Mouse (Mus musculus): ENCODE measurements around the gene Ncoa7. TPM values are rescaled to one million over a fixed set of nuclear protein-coding genes. Genes with fewer than 3 reads are reported as not detected.

Gene Ncoa7
- polyA plus RNA-seq (2016; fragmentation: Nextera tagmentation; extraction: Ambion mirVana) = 9.4 and 11.1 TPM in 2 replicates

DNA sequence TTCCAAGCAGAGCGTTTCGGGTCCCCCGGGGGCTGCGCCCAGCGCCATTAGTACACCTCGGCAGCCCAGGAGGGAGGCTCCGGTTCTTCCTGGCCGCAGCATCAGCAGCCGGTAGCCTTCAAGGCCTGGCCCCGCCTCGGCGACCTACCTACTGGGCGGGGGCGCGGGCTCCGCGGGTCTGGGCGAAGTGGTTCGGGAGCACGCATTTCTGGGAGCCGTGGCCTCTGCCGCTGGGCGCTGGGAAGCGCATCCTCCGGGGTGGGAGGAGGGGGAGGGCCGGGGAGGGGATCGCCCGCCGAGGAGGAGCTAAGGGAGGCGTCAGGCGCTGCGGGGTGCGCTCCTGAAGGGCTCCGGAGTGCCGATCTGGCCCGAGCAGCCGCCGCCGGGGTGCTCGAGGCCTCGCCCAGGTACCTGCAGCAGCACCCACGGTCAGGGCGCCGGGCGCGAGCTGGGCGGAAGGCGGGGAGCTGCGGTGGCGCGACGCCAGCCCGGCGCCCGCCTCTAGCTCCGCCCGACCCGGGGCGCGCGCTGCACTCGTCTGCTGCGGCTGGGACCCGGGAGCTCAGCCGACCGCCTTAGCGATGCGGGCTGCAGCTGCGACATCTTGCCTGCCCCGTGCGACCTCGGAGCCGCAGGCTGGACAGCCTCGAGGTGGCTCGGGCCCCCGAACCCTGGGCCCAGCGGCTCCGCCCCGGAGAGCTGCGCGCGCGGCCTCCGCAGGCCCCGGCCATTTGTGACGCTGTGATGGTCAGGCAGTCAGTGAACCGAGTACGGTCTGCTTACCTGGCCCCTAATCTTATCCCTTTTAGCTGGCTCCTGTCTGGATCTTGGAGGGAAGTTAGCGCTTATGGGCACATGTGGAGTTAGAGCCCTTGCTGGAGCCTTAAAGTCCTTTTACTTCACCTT, at the start of gene Ncoa7:
Gene Ncoa7, minus strand, starts transcription at position 646 of the 906 bp plus-strand sequence.
- peak within 1 kb of the TSS; percentile 74 for H3K4me3 ChIP-seq (replicated peaks)
- peak within 1 kb of the TSS; percentile 97 for H3K27ac ChIP-seq
- no peaks in the 10 kb centered on the region for H3K9me3 ChIP-seq
- WGBS = under 1% methylated on average over 71 of the region's 89 CpGs
- no peaks in the 10 kb centered on the region; the same call in 1 of the 2 replicates for H3K4me1 ChIP-seq
- peak within 1 kb of the TSS; percentile 63 for H3K4me2 ChIP-seq
- no peaks in the 10 kb centered on the region for H3K27me3 ChIP-seq
- no peaks in the 10 kb centered on the region for H3K36me3 ChIP-seq (replicated peaks)
- peak within 1 kb of the TSS; percentile 85 for H3K9ac ChIP-seq
- ATAC-seq (ENCODE audit: low FRiP score) = peak; percentile 93

GRCm38 (mm10) chr10:30845101-30845825, 42.1 kb upstream of the Ncoa7 start:
- 6% methylated on average over 13 of the region's 13 CpGs for WGBS
- H3K9me3 ChIP-seq = no peaks in the 10 kb centered on the region
- H3K9ac ChIP-seq = no peak overlapping the region
- H3K4me3 ChIP-seq (replicated peaks) = no peak overlapping the region
- H3K27ac ChIP-seq = no peak overlapping the region
- ATAC-seq (ENCODE audit: low FRiP score) = no peak
- no peaks in the 10 kb centered on the region for H3K36me3 ChIP-seq (replicated peaks)
- peaks cover 59% of the 10 kb centered on the region for H3K27me3 ChIP-seq
- no peak overlapping the region for H3K4me2 ChIP-seq
- peaks cover 18% of the 10 kb centered on the region for H3K4me1 ChIP-seq

GRCm38 (mm10) chr10:30844191-30845010, 41.3 kb upstream of the Ncoa7 start:
- Histone ChIP-seq H3K9me3 (no peaks in the 10 kb centered on the region), H3K4me1 (peaks cover 18% of the 10 kb centered on the region), H3K36me3 (replicated peaks) (no peaks in the 10 kb centered on the region), H3K4me2 (peak overlapping the region; percentile 84), H3K9ac (peak overlapping the region; percentile 30; the same call in 1 of the 2 replicates), H3K27me3 (peaks cover 59% of the 10 kb centered on the region), H3K27ac (peak overlapping the region; percentile 6; the same call in 1 of the 2 replicates), H3K4me3 (replicated peaks) (peak overlapping the region; percentile 61)
- no peak for ATAC-seq (ENCODE audit: low FRiP score)
- under 1% methylated on average over 30 of the region's 30 CpGs for WGBS

DNA sequence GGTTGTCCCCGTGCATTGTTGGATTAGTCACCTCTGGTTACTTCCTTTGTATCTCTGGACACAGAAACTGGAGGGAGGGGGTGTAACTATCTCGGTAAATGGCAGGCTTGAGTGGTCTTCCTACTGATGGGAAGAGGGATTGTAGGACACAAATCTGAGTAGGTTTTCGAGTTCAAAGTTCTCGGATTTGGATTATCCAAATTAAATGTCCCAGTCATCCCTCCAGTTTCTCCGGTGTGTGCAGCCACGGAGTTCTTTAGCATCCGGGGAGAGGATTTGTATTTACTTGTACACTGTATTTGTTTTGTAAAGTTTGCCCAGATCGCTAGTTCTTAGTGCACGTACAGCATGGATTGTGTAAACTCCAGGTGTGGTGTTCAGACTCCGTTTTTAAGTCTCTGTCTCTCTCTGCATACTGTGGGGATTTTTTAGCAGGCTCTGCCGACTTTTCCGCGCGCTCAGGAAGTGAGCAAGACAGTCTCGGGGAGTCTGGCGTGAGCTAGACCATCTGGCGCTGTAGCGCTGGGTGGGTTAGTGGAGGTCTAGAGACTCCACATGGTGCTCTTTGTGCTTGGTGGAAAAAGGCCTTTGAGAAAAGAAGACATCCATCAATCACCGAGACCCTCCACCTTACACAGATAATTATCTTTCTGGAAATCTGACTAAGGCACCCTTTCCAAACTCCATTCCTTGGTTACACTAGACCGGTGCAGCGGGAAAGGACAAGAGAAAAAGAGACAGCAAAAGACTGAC, 40.5 kb upstream of the Ncoa7 start:
- Histone ChIP-seq H3K4me2 (peak overlapping the region; percentile 84), H3K9me3 (no peaks in the 10 kb centered on the region), H3K4me3 (replicated peaks) (peak overlapping the region; percentile 61), H3K27ac (peak overlapping the region; percentile 6; the same call in 1 of the 2 replicates), H3K27me3 (peaks cover 59% of the 10 kb centered on the region), H3K36me3 (replicated peaks) (no peaks in the 10 kb centered on the region), H3K4me1 (peaks cover 18% of the 10 kb centered on the region), H3K9ac (0 out of 2 replicates have a peak overlapping the region, but pooled peaks have one; percentile 30)
- no peak for ATAC-seq (ENCODE audit: low FRiP score)
- 1% methylated on average over 21 of the region's 21 CpGs for WGBS

- peak within 1 kb of the TSS; percentile 50 for H3K9ac ChIP-seq
- peaks cover 18% of the 10 kb centered on the region for H3K4me1 ChIP-seq
- WGBS = under 1% methylated on average over 69 of the region's 70 CpGs
- H3K4me2 ChIP-seq = peak within 1 kb of the TSS; percentile 84
- no peaks in the 10 kb centered on the region for H3K36me3 ChIP-seq (replicated peaks)
- peak within 1 kb of the TSS; percentile 61 for H3K4me3 ChIP-seq (replicated peaks)
- H3K27me3 ChIP-seq = peaks cover 59% of the 10 kb centered on the region
- peak; percentile 99 for ATAC-seq (ENCODE audit: low FRiP score)
- H3K9me3 ChIP-seq = no peaks in the 10 kb centered on the region
- H3K27ac ChIP-seq = 0 out of 2 replicates have a peak within 1 kb of the TSS, but pooled peaks have one; percentile 6
Measured at GRCm38 (mm10) chr10:30842643-30843437, 39.7 kb upstream of the Ncoa7 start, which contains the start of gene Hey2. Gene Hey2, minus strand, starts transcription at chr10:30842801.

DNA sequence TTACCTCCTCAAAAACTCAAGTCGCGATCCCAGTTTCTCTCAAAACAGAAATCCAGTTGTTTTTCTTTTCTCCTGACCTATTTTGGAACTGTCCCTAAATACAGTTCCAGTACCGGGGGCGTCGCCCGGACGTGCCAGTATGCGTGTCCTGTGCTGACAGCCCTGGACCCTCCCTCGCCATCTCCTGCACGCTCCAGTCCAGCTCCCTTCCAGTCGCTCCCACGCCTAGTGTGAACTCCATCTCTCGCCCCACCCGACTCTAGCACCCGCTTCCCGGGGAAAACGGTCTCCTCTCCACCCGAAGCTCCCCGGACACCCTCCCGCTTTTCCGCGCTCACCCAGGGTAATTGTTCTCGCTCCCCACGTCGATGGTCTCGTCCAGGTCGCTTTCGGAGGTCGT, 39.1 kb upstream of the Ncoa7 start:
- Histone ChIP-seq H3K36me3 (replicated peaks) (no peaks in the 10 kb centered on the region), H3K27ac (no peak overlapping the region), H3K4me3 (replicated peaks) (peak overlapping the region; percentile 61), H3K4me1 (peaks cover 18% of the 10 kb centered on the region), H3K9me3 (no peaks in the 10 kb centered on the region), H3K27me3 (peaks cover 59% of the 10 kb centered on the region), H3K4me2 (peak overlapping the region; percentile 84), H3K9ac (peak overlapping the region; percentile 50)
- under 1% methylated on average over 29 of the region's 29 CpGs for WGBS
- peak; percentile 45 for ATAC-seq (ENCODE audit: low FRiP score)

GRCm38 (mm10) chr10:30840824-30841223, 37.7 kb upstream of the Ncoa7 start:
- no peak overlapping the region for H3K4me3 ChIP-seq (replicated peaks)
- H3K9me3 ChIP-seq = no peaks in the 10 kb centered on the region
- H3K36me3 ChIP-seq (replicated peaks) = no peaks in the 10 kb centered on the region
- peaks cover 47% of the 10 kb centered on the region for H3K27me3 ChIP-seq
- no peak overlapping the region for H3K9ac ChIP-seq
- peaks cover 18% of the 10 kb centered on the region for H3K4me1 ChIP-seq
- no peak for ATAC-seq (ENCODE audit: low FRiP score)
- peak overlapping the region; percentile 84 for H3K4me2 ChIP-seq
- 82% methylated on average over 5 of the region's 5 CpGs for WGBS
- H3K27ac ChIP-seq = no peak overlapping the region

- Histone ChIP-seq H3K27ac (no peak overlapping the region), H3K4me3 (replicated peaks) (no peak overlapping the region), H3K9me3 (no peaks in the 10 kb centered on the region), H3K36me3 (replicated peaks) (no peaks in the 10 kb centered on the region), H3K4me1 (peaks cover 2% of the 10 kb centered on the region; the same call in 1 of the 2 replicates), H3K27me3 (peaks cover 24% of the 10 kb centered on the region), H3K9ac (no peak overlapping the region), H3K4me2 (no peak overlapping the region)
- 5% methylated on average over 1 of the region's 1 CpGs for WGBS
- ATAC-seq (ENCODE audit: low FRiP score) = no peak
Measured at GRCm38 (mm10) chr10:30838188-30838587, 35.1 kb upstream of the Ncoa7 start.

- H3K9me3 ChIP-seq = no peaks in the 10 kb centered on the region
- H3K4me2 ChIP-seq = no peak overlapping the region
- H3K27ac ChIP-seq = no peak overlapping the region
- peak; percentile 67; the same call in 1 of the 2 replicates for ATAC-seq (ENCODE audit: low FRiP score)
- H3K36me3 ChIP-seq (replicated peaks) = no peaks in the 10 kb centered on the region
- H3K9ac ChIP-seq = no peak overlapping the region
- WGBS = 19% methylated on average over 1 of the region's 1 CpGs
- H3K27me3 ChIP-seq = no peaks in the 10 kb centered on the region
- no peak overlapping the region for H3K4me3 ChIP-seq (replicated peaks)
- no peaks in the 10 kb centered on the region for H3K4me1 ChIP-seq
Measured at GRCm38 (mm10) chr10:30825049-30825448, 21.9 kb upstream of the Ncoa7 start.

DNA sequence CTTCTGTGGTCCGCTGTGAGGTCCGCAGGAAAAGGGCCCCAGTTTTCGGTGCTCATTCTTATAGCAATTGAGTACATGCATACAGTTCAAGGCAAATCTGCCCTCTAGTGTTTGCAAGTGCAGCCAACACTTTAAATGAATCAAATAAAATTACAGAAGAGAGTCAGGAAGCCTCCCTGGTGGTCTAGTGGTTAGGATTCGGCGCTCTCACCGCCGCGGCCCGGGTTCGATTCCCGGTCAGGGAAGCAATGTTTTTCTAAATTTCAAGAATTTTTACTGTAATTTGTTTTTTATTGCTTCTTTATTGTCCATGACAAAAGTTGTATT, 7.8 kb upstream of the Ncoa7 start:
- peak; percentile 95 for ATAC-seq (ENCODE audit: low FRiP score)
- peak overlapping the region; percentile 36 for H3K4me3 ChIP-seq (replicated peaks)
- H3K9ac ChIP-seq = peak overlapping the region; percentile 33; the same call in 1 of the 2 replicates
- no peaks in the 10 kb centered on the region for H3K9me3 ChIP-seq
- peak overlapping the region; percentile 41 for H3K4me2 ChIP-seq
- no peak overlapping the region for H3K27ac ChIP-seq
- H3K36me3 ChIP-seq (replicated peaks) = no peaks in the 10 kb centered on the region
- H3K27me3 ChIP-seq = no peaks in the 10 kb centered on the region
- no peaks in the 10 kb centered on the region for H3K4me1 ChIP-seq
- WGBS = 7% methylated on average over 11 of the region's 11 CpGs

Data from forebrain, embryonic 12.5 days (tissue).